Mouse (Mus musculus) intestine, embryonic 16.5 days (tissue): ENCODE measurements around the gene Cxcr6. TPM values are rescaled to one million over a fixed set of nuclear protein-coding genes. Genes with fewer than 3 reads are reported as not detected.

Source experiments
- ATAC-seq: fragments of 200-750 bp; cut with Nextera tagmentation; 2 replicates; pipeline ENCODE4 v1.8.0; 2017; ENCODE audit warnings: moderate TSS enrichment, moderate library complexity
- H3K27ac ChIP-seq: fragments of 300-500 bp; sonication (generic); 2 replicates; pipeline ENCODE4 v1.5.1; 2014; ENCODE audit warnings: mild to moderate bottlenecking, low read length
- H3K27me3 ChIP-seq: fragments of 300-500 bp; sonication (generic); replicated peaks from 2 replicates; pipeline ENCODE4 v1.6.1; 2014; ENCODE audit warnings: low read length, control low read depth, mixed read lengths; ENCODE audit not compliant: control insufficient read depth, insufficient read depth
- H3K36me3 ChIP-seq: fragments of 300-500 bp; sonication (generic); 2 replicates; pipeline ENCODE4 v1.6.1; 2014; ENCODE audit warnings: low read length, control low read depth; ENCODE audit not compliant: control insufficient read depth, insufficient read depth
- H3K4me1 ChIP-seq: fragments of 300-500 bp; sonication (generic); 2 replicates; pipeline ENCODE4 v1.6.1; 2014; ENCODE audit warnings: low read length, control low read depth, mixed read lengths; ENCODE audit not compliant: control insufficient read depth, insufficient read depth
- H3K4me2 ChIP-seq: fragments of 300-500 bp; sonication (generic); 2 replicates; pipeline ENCODE4 v1.6.1; 2014; ENCODE audit warnings: low read depth, low read length, control low read depth
- H3K4me3 ChIP-seq: fragments of 300-500 bp; sonication (generic); 2 replicates; pipeline ENCODE4 v1.5.1; 2014; ENCODE audit warnings: mild to moderate bottlenecking, low read length
- H3K9ac ChIP-seq: fragments of 300-500 bp; sonication (generic); 2 replicates; pipeline ENCODE4 v1.6.1; 2014; ENCODE audit warnings: low read depth, low read length
- H3K9me3 ChIP-seq: fragments of 300-500 bp; sonication (generic); 2 replicates; pipeline ENCODE4 v1.6.1; 2016; ENCODE audit warnings: low read length, control low read depth; ENCODE audit not compliant: control insufficient read depth
- WGBS: fragments of 180-500 bp; shearing (Covaris S2); extraction: QIAGEN DNeasy Blood & Tissue Kit; methylation state at CpG from one replicate; pipeline ENCODE4 v1.1.7; 2014; 5-methylcytosine and 5-hydroxymethylcytosine counted together
- polyA plus RNA-seq: library from polyadenylated mRNA; unstranded; fragments of >200 nt; fragmentation: Nextera tagmentation; extraction: Ambion mirVana; gene quantifications from 2 replicates; pipeline ENCODE4 v1.2.1, GENCODE M21; 2015

Gene Cxcr6
- 1.8 and 2.0 TPM in 2 replicates for polyA plus RNA-seq

DNA sequence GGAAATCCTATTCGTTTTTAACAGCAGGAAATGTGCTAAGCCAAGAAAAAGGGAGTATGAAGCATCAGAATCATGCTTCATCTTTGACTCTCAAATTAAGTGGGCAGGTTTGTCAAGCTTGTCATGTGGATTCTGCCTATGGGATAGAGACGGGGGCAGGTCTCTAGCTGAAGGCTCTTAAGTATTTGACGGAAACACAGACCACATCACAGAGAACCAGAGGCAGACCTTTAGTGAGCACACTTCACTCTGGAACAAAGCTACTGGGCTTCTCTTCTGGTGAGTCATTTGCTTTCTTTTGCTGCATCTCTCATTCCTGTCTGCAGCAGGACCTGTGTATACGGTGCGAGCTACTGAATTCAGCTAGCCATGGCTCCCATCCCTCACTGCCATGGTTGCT lies at the start of gene Cxcr6:
Gene Cxcr6, plus strand, starts transcription at position 209 of the 400 bp plus-strand sequence.
- no peak within 1 kb of the TSS for H3K4me3 ChIP-seq
- WGBS: 92% methylated on average over 5 of the region's 5 CpGs
- no peak within 1 kb of the TSS for H3K27ac ChIP-seq
- no peak for ATAC-seq
- no peak within 1 kb of the TSS for H3K9ac ChIP-seq
- H3K36me3 ChIP-seq: no peaks in the 10 kb centered on the region
- H3K4me1 ChIP-seq: no peaks in the 10 kb centered on the region
- no peaks in the 10 kb centered on the region for H3K27me3 ChIP-seq
- no peaks in the 10 kb centered on the region for H3K9me3 ChIP-seq
- H3K4me2 ChIP-seq: no peak within 1 kb of the TSS

DNA sequence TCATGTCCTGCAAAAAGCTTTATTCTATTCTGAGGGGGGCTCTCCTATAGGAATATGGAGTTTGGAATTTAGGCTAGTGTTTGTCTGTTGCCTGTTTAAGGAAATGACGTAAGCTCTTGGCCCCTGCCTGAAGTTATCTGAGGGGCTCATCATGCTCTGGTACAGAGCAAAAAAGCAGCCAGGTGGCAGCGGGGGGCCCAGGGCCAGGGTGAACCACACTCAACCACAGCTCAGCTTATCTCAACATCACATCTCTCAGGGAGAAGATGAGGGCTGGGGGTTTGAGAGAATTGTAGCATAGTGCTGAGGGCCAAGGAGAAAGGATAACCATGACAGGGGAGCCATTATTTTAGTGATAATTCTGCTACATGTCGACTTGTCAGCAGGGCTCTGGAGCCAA lies 49.5 kb upstream of the Cxcr6 start:
- Histone ChIP-seq H3K4me1 (no peaks in the 10 kb centered on the region), H3K9me3 (no peaks in the 10 kb centered on the region), H3K9ac (no peak overlapping the region), H3K36me3 (no peaks in the 10 kb centered on the region), H3K27me3 (no peaks in the 10 kb centered on the region), H3K4me3 (no peak overlapping the region), H3K27ac (no peak overlapping the region), H3K4me2 (no peak overlapping the region)
- ATAC-seq: no peak
- 81% methylated on average over 3 of the region's 3 CpGs for whole genome bisulfite sequencing

DNA sequence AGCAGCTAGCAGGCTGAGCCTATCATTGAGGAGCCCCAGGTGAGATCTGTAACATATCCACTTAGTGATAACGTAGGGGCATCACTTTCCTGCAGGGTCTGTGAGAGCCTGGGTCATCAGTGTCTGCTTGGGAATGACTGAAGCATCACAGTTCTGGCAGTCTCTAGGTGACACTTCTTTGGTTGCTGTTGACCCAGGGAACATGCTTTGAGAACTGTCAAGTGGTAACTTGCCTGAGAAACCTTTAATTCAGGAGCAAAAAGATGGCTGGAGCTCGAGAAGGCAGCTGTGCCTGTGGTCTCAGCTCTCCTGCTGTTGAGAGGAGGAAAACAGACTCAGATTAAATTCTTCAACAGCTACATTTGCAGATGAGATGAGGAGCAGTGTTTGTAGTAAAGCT lies 48.9 kb upstream of the Cxcr6 start:
- Histone ChIP-seq H3K4me1 (no peaks in the 10 kb centered on the region), H3K4me2 (no peak overlapping the region), H3K4me3 (no peak overlapping the region), H3K36me3 (no peaks in the 10 kb centered on the region), H3K9me3 (no peaks in the 10 kb centered on the region), H3K9ac (no peak overlapping the region), H3K27ac (no peak overlapping the region), H3K27me3 (no peaks in the 10 kb centered on the region)
- no peak for ATAC-seq
- WGBS: 57% methylated on average over 2 of the region's 2 CpGs

DNA sequence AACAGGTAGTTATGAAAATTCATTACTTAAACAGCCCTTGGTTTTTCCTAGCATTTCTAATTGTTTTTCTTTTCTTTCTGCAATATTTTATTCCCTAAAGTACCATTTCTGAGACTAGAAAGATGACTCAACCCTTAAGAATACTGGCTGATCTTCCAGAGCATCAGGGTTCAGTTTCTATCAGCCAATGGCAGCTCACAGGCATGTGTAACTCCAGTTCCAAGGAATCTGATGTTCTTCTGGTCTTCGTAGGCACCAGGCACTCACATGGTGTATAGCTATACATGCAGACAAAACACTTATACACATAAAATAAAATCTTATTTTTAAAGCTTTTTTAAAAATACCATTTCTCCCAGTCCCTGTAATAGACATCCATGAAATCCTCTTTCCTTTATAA lies 48.1 kb upstream of the Cxcr6 start:
- ATAC-seq: no peak
- Histone ChIP-seq H3K4me2 (no peak overlapping the region), H3K9me3 (no peaks in the 10 kb centered on the region), H3K4me3 (no peak overlapping the region), H3K36me3 (no peaks in the 10 kb centered on the region), H3K27me3 (no peaks in the 10 kb centered on the region), H3K4me1 (no peaks in the 10 kb centered on the region), H3K9ac (no peak overlapping the region), H3K27ac (no peak overlapping the region)
- WGBS: 68% methylated on average over 1 of the region's 1 CpGs

DNA sequence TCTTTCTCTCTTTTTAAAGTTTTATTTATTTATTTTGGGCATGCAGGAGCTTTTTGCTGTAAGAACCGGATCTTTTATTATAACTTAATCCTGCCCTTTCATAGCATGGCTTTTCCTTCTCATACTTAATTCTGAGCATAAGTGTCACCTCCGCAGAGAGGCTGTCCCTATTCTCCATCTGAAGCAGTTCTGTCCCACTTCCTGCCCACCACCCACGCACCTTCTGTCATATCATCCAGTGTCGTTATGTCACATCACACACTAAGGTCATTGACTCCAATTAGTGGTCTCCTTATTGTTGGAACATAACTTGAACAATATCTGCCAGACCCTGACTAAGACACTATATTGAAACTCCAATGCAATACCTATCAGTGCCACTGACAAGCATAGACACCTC lies 47.6 kb upstream of the Cxcr6 start:
- WGBS: 78% methylated on average over 4 of the region's 4 CpGs
- Histone ChIP-seq H3K9ac (no peak overlapping the region), H3K27me3 (no peaks in the 10 kb centered on the region), H3K27ac (no peak overlapping the region), H3K4me2 (no peak overlapping the region), H3K4me3 (no peak overlapping the region), H3K9me3 (no peaks in the 10 kb centered on the region), H3K36me3 (no peaks in the 10 kb centered on the region), H3K4me1 (no peaks in the 10 kb centered on the region)
- no peak for ATAC-seq

DNA sequence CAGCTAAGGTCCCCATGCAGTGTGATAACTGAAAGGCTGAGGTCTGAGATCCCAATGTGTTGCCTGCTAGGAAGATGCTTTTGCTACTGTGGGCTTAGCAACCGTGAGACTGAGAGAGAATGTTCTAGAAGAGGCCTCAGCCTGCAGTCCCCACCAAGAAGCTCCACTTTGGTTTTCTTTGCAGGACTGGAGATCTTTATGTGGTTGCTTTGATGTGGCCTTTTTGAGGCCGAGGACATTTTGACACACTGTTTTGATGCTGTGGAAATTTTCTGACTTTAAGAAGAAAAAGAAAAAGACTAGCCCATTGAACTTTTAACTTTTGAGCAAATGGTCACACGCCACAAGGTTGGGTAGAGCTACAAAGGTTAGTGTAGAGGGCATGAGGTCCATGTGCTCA lies 45.5 kb upstream of the Cxcr6 start:
- H3K9me3 ChIP-seq: no peaks in the 10 kb centered on the region
- 84% methylated on average over 3 of the region's 3 CpGs for whole genome bisulfite sequencing
- H3K27ac ChIP-seq: no peak overlapping the region
- no peak overlapping the region for H3K9ac ChIP-seq
- no peak for ATAC-seq
- H3K36me3 ChIP-seq: no peaks in the 10 kb centered on the region
- no peak overlapping the region for H3K4me2 ChIP-seq
- no peaks in the 10 kb centered on the region for H3K4me1 ChIP-seq
- H3K27me3 ChIP-seq: no peaks in the 10 kb centered on the region
- no peak overlapping the region for H3K4me3 ChIP-seq

DNA sequence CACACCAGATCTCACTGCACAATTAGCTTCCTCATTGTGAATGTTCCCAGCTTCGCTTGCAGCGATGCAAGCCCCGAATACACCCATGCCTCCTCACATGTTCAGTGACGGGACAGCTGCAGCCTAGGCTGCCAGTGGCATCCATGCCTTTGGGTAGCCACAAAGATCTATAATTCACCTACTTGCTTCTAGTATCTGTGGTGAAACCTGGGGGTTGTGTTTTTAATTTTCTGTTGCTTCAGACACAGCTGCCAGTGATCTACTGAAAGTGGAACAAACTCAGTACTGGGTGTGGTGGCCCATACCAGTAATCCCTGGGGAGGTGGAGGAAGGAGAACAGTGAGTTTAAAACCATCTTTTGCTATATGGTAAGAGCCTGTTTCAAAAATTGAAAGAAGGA lies 43.4 kb upstream of the Cxcr6 start:
- Histone ChIP-seq H3K9ac (no peak overlapping the region), H3K4me3 (no peak overlapping the region), H3K27me3 (no peaks in the 10 kb centered on the region), H3K9me3 (no peaks in the 10 kb centered on the region), H3K4me1 (no peaks in the 10 kb centered on the region), H3K27ac (no peak overlapping the region), H3K36me3 (no peaks in the 10 kb centered on the region), H3K4me2 (no peak overlapping the region)
- no peak for ATAC-seq
- WGBS: 90% methylated on average over 4 of the region's 4 CpGs

DNA sequence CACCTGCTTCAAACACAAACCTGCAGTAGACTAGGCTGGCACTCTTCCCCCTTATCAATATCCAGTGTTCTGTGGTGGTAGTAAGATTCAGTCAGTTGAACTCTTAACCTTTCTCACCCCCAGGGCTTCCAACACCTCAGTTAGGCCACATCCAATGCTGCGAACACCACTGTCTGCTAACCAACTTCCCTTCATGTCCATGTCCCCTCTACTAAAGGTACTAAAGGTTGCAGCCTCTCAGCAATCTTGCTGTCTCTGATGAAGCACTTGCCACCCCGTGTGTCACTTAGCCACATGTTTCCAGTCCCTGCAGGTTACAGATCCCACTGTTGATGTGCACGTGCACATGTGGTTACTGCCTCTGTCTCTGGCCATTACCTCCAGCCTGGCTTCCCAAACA lies 42.5 kb upstream of the Cxcr6 start:
- H3K9ac ChIP-seq: no peak overlapping the region
- no peak for ATAC-seq
- H3K4me2 ChIP-seq: no peak overlapping the region
- H3K36me3 ChIP-seq: no peaks in the 10 kb centered on the region
- no peaks in the 10 kb centered on the region for H3K9me3 ChIP-seq
- no peaks in the 10 kb centered on the region for H3K4me1 ChIP-seq
- WGBS: 78% methylated on average over 3 of the region's 3 CpGs
- no peak overlapping the region for H3K27ac ChIP-seq
- H3K4me3 ChIP-seq: no peak overlapping the region
- no peaks in the 10 kb centered on the region for H3K27me3 ChIP-seq

DNA sequence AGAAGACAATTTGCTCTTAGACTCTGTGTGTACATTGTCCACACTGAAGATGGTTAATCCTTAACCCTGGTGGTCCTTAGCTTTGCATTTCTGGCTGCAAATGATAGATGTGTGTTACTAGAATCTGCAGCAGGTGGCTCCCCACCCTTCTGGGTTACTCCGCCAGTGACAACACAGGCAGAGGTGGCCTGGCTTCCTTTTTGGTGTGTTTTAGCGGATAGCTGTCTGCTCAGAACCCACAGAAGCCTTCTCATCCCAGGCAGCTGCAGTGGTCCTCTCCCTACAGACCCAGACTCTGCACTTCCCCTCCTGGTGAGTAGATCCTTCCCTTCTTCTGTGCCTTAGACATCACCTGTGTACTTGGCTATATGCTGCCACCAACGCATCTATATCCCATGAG lies 39.3 kb upstream of the Cxcr6 start:
- H3K4me3 ChIP-seq: no peak overlapping the region
- no peak overlapping the region for H3K9ac ChIP-seq
- ATAC-seq: no peak
- no peaks in the 10 kb centered on the region for H3K9me3 ChIP-seq
- no peak overlapping the region for H3K4me2 ChIP-seq
- H3K27ac ChIP-seq: no peak overlapping the region
- H3K36me3 ChIP-seq: no peaks in the 10 kb centered on the region
- 75% methylated on average over 3 of the region's 3 CpGs for WGBS
- no peaks in the 10 kb centered on the region for H3K4me1 ChIP-seq
- H3K27me3 ChIP-seq: no peaks in the 10 kb centered on the region

DNA sequence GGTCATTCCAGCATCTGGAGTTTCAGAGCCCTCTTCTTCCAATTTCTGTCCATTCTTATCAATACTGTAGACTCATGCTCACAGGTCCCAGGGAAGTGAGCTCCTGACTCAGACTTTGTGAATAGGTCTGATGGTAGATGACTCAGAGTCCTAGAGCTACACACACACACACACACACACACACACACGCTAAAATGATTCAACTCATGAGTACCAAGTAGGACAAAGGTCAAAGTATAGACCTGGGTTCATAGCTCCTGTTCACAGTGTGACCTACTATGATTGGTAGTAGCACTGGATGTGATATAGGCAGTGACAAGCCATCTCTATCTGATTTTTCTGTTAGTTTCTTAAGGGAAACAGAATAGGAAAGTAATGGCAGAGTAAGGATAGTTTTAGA lies 37.8 kb upstream of the Cxcr6 start:
- Histone ChIP-seq H3K4me3 (no peak overlapping the region), H3K4me2 (no peak overlapping the region), H3K36me3 (no peaks in the 10 kb centered on the region), H3K27ac (no peak overlapping the region), H3K9ac (no peak overlapping the region), H3K9me3 (no peaks in the 10 kb centered on the region), H3K4me1 (no peaks in the 10 kb centered on the region), H3K27me3 (no peaks in the 10 kb centered on the region)
- WGBS: 69% methylated on average over 1 of the region's 1 CpGs
- ATAC-seq: peak; percentile 65
